Mouse (Mus musculus) embryonic facial prominence, embryonic 13.5 days (tissue): Measurements from ENCODE around the gene Tmem110. TPM values are rescaled to one million over a fixed set of nuclear protein-coding genes. Genes with fewer than 3 reads are reported as not detected.

Experiments used
- ATAC-seq: fragments of 200-750 bp; cut with Nextera tagmentation; 2 replicates; pipeline ENCODE4 v1.8.0; 2017; ENCODE audit warnings: low read depth; ENCODE audit not compliant: insufficient number of reproducible peaks, insufficient read depth, low FRiP score, low TSS enrichment
- H3K27ac ChIP-seq: fragments of 300-500 bp; sonication (generic); 2 replicates; pipeline ENCODE4 v1.5.1; 2015; ENCODE audit warnings: moderate library complexity, mild to moderate bottlenecking, inconsistent platforms
- H3K27me3 ChIP-seq: fragments of 300-500 bp; sonication (generic); 2 replicates; pipeline ENCODE4 v1.6.1; 2015; ENCODE audit warnings: mild to moderate bottlenecking, inconsistent platforms
- H3K36me3 ChIP-seq: fragments of 300-500 bp; sonication (generic); 2 replicates; pipeline ENCODE4 v1.6.1; 2015; ENCODE audit warnings: mild to moderate bottlenecking, inconsistent platforms
- H3K4me1 ChIP-seq: fragments of 300-500 bp; sonication (generic); 2 replicates; pipeline ENCODE4 v1.6.1; 2015; ENCODE audit warnings: inconsistent platforms
- H3K4me2 ChIP-seq: fragments of 300-500 bp; sonication (generic); 2 replicates; pipeline ENCODE4 v1.6.1; 2015; ENCODE audit warnings: moderate library complexity, mild to moderate bottlenecking, inconsistent platforms
- H3K4me3 ChIP-seq: fragments of 300-500 bp; sonication (generic); 2 replicates; pipeline ENCODE4 v1.5.1; 2015; ENCODE audit warnings: mild to moderate bottlenecking, inconsistent platforms
- H3K9ac ChIP-seq: fragments of 300-500 bp; sonication (generic); 2 replicates; pipeline ENCODE4 v1.6.1; 2015; ENCODE audit warnings: mild to moderate bottlenecking, inconsistent platforms
- H3K9me3 ChIP-seq: fragments of 300-500 bp; sonication (generic); 2 replicates; pipeline ENCODE4 v1.6.1; 2016; ENCODE audit warnings: inconsistent platforms
- WGBS: fragments of 180-500 bp; shearing (Covaris S2); methylation state at CpG from one replicate; pipeline ENCODE4 v1.1.7; 2015; ENCODE audit warnings: mixed read lengths; 5-methylcytosine and 5-hydroxymethylcytosine counted together
- polyA plus RNA-seq: library from polyadenylated mRNA; unstranded; fragments of >200 nt; fragmentation: Nextera tagmentation; extraction: Ambion mirVana; gene quantifications from 2 replicates; pipeline ENCODE4 v1.2.1, GENCODE M21; 2015

The Tmem110 gene
- polyA plus RNA-seq, 1 experiment from 2014 or later = 30.7 TPM

DNA sequence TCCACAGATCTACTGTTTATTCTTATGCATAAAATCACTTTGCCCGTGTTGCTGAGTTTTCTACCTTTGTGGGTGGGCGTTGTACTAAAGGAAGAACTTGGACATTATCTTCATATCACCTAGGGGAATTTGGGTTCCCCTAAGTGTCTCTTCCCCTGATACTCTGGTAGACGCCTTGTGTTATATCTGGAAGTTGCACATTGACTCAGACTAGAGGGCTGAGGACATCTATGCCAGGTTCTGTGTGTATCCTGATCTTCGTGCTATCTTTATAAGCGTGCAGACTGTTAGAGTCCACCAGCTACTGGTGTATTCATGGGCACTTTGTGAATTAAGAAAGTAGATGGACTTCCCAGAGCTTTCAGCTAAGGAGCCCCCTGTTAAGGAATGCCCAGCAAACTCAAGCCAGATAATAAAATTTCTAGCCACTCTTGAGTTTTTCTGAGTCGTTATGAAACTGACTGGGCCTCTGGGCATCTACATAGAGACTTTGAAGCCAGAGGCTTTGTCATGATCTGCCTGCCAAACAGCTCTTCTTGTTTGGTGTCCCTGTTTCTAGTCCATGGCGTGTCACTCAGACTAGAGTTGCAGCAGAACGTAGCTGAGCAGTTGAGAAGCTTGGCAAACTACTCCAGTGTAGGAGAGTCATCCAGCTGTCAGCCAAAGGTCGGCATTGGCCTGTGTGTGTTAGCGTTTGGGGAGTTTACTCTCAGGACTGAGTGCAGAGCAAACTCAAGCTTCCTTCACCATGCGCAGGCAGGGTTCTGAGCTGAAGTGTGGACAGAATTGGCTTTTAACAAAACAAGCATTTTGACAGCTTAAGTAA is 3.5 kb downstream of the Tmem110 start:
- 84% methylated on average over 11 of the region's 11 CpGs for WGBS
- ATAC-seq = no peak
- Histone ChIP-seq H3K27ac (no peak overlapping the region), H3K4me3 (no peak overlapping the region), H3K9me3 (no peaks in the 10 kb centered on the region), H3K36me3 (no peaks in the 10 kb centered on the region), H3K27me3 (no peaks in the 10 kb centered on the region), H3K9ac (no peak overlapping the region), H3K4me2 (no peak overlapping the region), H3K4me1 (peaks cover 40% of the 10 kb centered on the region)

GRCm38 (mm10) chr14:30837416-30837996 is 12.1 kb downstream of the Tmem110 start:
- Histone ChIP-seq H3K4me1 (no peaks in the 10 kb centered on the region), H3K4me3 (no peak overlapping the region), H3K27me3 (no peaks in the 10 kb centered on the region), H3K9me3 (no peaks in the 10 kb centered on the region), H3K4me2 (no peak overlapping the region), H3K36me3 (peaks cover 24% of the 10 kb centered on the region), H3K27ac (no peak overlapping the region), H3K9ac (no peak overlapping the region)
- 87% methylated on average over 14 of the region's 14 CpGs for WGBS
- no peak for ATAC-seq

- no peaks in the 10 kb centered on the region for H3K9me3 ChIP-seq
- no peak overlapping the region for H3K4me3 ChIP-seq
- no peak overlapping the region for H3K4me2 ChIP-seq
- WGBS = 85% methylated on average over 3 of the region's 3 CpGs
- no peaks in the 10 kb centered on the region for H3K27me3 ChIP-seq
- no peak overlapping the region for H3K27ac ChIP-seq
- ATAC-seq = no peak
- H3K4me1 ChIP-seq = no peaks in the 10 kb centered on the region
- peaks cover 9% of the 10 kb centered on the region for H3K36me3 ChIP-seq
- H3K9ac ChIP-seq = no peak overlapping the region
These were observed 18.3 kb downstream of the Tmem110 start for GRCm38 (mm10) chr14:30843701-30844100.

GRCm38 (mm10) chr14:30850504-30850903 is 25.1 kb downstream of the Tmem110 start:
- Histone ChIP-seq H3K27me3 (no peaks in the 10 kb centered on the region), H3K27ac (no peak overlapping the region), H3K4me1 (no peaks in the 10 kb centered on the region), H3K4me2 (no peak overlapping the region), H3K36me3 (peaks cover 12% of the 10 kb centered on the region), H3K9ac (no peak overlapping the region), H3K9me3 (no peaks in the 10 kb centered on the region), H3K4me3 (no peak overlapping the region)
- 90% methylated on average over 5 of the region's 5 CpGs for WGBS
- no peak for ATAC-seq

GRCm38 (mm10) chr14:30852325-30852724 is 26.9 kb downstream of the Tmem110 start:
- no peak overlapping the region for H3K4me2 ChIP-seq
- H3K4me1 ChIP-seq = no peaks in the 10 kb centered on the region
- peaks cover 12% of the 10 kb centered on the region; the same call in 1 of the 2 replicates for H3K36me3 ChIP-seq
- no peaks in the 10 kb centered on the region for H3K9me3 ChIP-seq
- 85% methylated on average over 5 of the region's 5 CpGs for WGBS
- H3K27ac ChIP-seq = no peak overlapping the region
- H3K27me3 ChIP-seq = no peaks in the 10 kb centered on the region
- H3K9ac ChIP-seq = no peak overlapping the region
- no peak overlapping the region for H3K4me3 ChIP-seq
- ATAC-seq = no peak

DNA sequence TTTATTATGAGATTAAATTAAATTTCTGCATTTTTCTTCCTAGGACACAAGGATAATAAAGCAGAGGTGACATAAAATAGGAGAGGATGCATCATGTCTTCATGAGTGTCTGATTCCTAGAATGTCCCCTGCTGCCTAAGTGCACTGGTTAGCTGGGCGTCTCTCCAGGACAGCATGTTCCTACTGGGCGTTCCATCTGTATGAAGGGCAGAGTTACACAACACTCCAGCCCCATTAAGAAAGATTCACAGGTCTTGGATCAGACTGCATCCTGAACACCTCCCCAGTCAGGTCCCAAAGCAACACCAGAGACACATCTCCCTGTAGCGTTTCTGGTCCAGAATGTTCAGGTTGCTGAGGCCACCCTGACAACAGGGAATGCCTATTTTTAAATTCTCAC is 29.9 kb downstream of the Tmem110 start:
- no peak overlapping the region for H3K27ac ChIP-seq
- ATAC-seq = no peak
- H3K4me3 ChIP-seq = no peak overlapping the region
- no peaks in the 10 kb centered on the region for H3K27me3 ChIP-seq
- 91% methylated on average over 3 of the region's 3 CpGs for WGBS
- H3K9ac ChIP-seq = no peak overlapping the region
- H3K4me1 ChIP-seq = no peaks in the 10 kb centered on the region
- H3K4me2 ChIP-seq = no peak overlapping the region
- peaks cover 12% of the 10 kb centered on the region; the same call in 1 of the 2 replicates for H3K36me3 ChIP-seq
- no peaks in the 10 kb centered on the region for H3K9me3 ChIP-seq

DNA sequence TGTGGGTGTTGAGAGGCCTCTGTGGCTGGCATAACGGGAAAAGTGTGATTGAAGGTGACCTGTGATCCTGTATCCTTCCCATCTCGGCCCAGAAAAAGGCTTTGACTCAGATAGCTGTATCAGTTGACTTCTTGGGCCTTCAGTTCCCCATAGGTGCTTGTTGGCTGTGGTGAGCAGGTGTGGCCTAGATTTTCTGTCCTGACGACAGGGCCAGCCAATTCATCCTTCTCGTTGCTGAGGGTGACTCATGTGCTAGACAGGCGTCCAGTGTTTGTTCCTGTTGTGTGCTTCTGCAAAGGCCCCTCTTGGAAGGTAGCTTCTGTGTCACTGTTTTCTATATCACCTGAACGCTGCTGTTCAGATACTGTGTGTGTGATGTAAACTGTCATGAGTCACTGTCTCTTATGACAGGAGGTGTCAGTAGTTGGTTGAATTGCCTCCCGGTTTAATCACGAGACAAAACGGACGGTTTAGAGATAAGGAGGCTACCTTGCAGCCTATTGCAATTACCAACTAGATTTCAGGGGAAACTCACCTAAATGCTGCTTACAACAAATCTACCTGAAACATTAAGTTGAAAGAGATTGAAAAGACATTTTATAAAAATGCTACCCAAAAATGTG is 31.6 kb downstream of the Tmem110 start:
- H3K4me1 ChIP-seq = peaks cover 3% of the 10 kb centered on the region; the same call in 1 of the 2 replicates
- H3K4me2 ChIP-seq = no peak overlapping the region
- H3K27ac ChIP-seq = no peak overlapping the region
- H3K9ac ChIP-seq = no peak overlapping the region
- WGBS = 88% methylated on average over 10 of the region's 10 CpGs
- H3K4me3 ChIP-seq = no peak overlapping the region
- no peaks in the 10 kb centered on the region for H3K9me3 ChIP-seq
- no peaks in the 10 kb centered on the region for H3K27me3 ChIP-seq
- no peak for ATAC-seq
- peaks cover 12% of the 10 kb centered on the region; the same call in 1 of the 2 replicates for H3K36me3 ChIP-seq

DNA sequence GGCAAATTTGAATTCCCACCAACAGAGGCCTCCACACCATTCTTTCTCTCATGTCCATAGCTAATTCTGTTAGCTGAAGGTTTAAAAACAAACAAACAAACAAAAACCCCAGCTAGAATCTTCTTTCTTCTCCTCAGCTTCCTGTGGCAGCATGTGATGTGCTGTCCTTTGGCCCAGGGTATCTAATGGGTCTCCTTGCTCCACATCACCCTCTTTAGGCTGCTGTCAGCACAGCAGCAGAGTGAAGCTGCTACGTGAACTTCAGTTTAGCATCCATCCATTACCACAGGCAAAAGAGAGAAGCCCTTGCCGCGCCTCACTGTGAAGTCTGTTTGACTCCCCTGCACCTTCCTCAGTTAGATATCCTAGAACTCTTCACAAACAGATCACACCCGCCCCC is 32.6 kb downstream of the Tmem110 start:
- ATAC-seq = no peak
- Histone ChIP-seq H3K36me3 (peaks cover 12% of the 10 kb centered on the region; the same call in 1 of the 2 replicates), H3K27me3 (no peaks in the 10 kb centered on the region), H3K4me2 (no peak overlapping the region), H3K4me1 (peaks cover 3% of the 10 kb centered on the region; the same call in 1 of the 2 replicates), H3K9ac (no peak overlapping the region), H3K9me3 (no peaks in the 10 kb centered on the region), H3K4me3 (no peak overlapping the region), H3K27ac (no peak overlapping the region)
- WGBS = 88% methylated on average over 4 of the region's 4 CpGs

- Histone ChIP-seq H3K9ac (no peak overlapping the region), H3K4me2 (no peak overlapping the region), H3K4me3 (no peak overlapping the region), H3K27me3 (no peaks in the 10 kb centered on the region), H3K4me1 (peaks cover 3% of the 10 kb centered on the region; the same call in 1 of the 2 replicates), H3K36me3 (peaks cover 22% of the 10 kb centered on the region), H3K9me3 (no peaks in the 10 kb centered on the region), H3K27ac (no peak overlapping the region)
- ATAC-seq = no peak
- 72% methylated on average over 16 of the region's 16 CpGs for WGBS
These were observed 36.2 kb downstream of the Tmem110 start for GRCm38 (mm10) chr14:30861421-30862125.

DNA sequence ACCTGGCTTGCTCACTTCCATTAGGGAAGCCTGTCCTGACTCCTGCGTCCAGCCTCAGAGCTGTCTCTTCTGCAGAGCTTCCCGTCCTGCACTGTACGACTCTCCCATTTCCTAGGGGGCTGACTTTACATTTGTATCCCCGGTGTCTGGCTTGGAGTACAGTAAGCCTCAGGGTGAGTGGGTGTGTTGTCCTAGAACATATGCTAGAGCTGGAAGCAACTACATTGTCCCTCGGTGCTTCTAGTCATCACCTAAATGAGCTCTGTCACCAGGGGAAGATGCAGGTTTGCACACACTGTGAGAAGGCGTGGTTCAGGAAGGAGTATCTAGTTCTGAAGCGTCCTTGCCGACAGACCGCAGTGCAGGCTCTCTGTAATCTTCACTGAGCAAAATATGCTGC is 37.0 kb downstream of the Tmem110 start:
- no peak overlapping the region for H3K27ac ChIP-seq
- no peaks in the 10 kb centered on the region for H3K9me3 ChIP-seq
- ATAC-seq = no peak
- no peak overlapping the region for H3K4me3 ChIP-seq
- WGBS = 83% methylated on average over 9 of the region's 9 CpGs
- H3K36me3 ChIP-seq = peaks cover 27% of the 10 kb centered on the region
- no peak overlapping the region for H3K9ac ChIP-seq
- no peak overlapping the region for H3K4me2 ChIP-seq
- no peaks in the 10 kb centered on the region for H3K27me3 ChIP-seq
- peaks cover 3% of the 10 kb centered on the region; the same call in 1 of the 2 replicates for H3K4me1 ChIP-seq

DNA sequence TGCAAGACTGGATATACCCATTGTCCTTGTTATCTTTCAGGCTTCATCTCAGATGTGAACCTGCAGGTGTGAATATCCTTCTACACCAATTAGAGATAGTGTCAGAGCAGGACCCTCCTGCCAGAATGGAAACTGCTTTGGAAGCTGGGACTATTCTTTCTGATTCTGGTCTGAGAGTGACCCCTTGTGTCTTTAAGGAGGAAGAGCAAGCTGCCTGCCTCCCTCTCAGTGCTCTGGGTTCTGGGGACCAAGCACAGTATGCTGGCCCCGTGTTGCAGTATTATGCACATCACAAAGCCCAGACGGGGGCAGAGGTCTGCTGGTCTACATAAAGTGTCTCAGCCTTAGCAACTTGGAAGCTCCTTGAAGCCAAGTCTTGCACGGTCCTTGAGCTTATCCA is 39.9 kb downstream of the Tmem110 start:
- H3K36me3 ChIP-seq = peaks cover 44% of the 10 kb centered on the region
- H3K4me1 ChIP-seq = peaks cover 13% of the 10 kb centered on the region
- no peak overlapping the region for H3K4me2 ChIP-seq
- H3K27ac ChIP-seq = no peak overlapping the region
- no peak overlapping the region for H3K9ac ChIP-seq
- ATAC-seq = no peak
- no peak overlapping the region for H3K4me3 ChIP-seq
- 70% methylated on average over 3 of the region's 3 CpGs for WGBS
- no peaks in the 10 kb centered on the region for H3K27me3 ChIP-seq
- H3K9me3 ChIP-seq = no peaks in the 10 kb centered on the region
